Mouse (Mus musculus) intestine, embryonic 16.5 days (tissue): ENCODE results near the gene Cd244a. TPM values are rescaled to one million over a fixed set of nuclear protein-coding genes. Genes with fewer than 3 reads are reported as not detected.

Source experiments
- ATAC-seq: fragments of 200-750 bp; cut with Nextera tagmentation; 2 replicates; pipeline ENCODE4 v1.8.0; 2017; ENCODE audit warnings: moderate TSS enrichment, moderate library complexity
- H3K27ac ChIP-seq: fragments of 300-500 bp; sonication (generic); 2 replicates; pipeline ENCODE4 v1.5.1; 2014; ENCODE audit warnings: mild to moderate bottlenecking, low read length
- H3K27me3 ChIP-seq: fragments of 300-500 bp; sonication (generic); replicated peaks from 2 replicates; pipeline ENCODE4 v1.6.1; 2014; ENCODE audit warnings: low read length, control low read depth, mixed read lengths; ENCODE audit not compliant: control insufficient read depth, insufficient read depth
- H3K36me3 ChIP-seq: fragments of 300-500 bp; sonication (generic); 2 replicates; pipeline ENCODE4 v1.6.1; 2014; ENCODE audit warnings: low read length, control low read depth; ENCODE audit not compliant: control insufficient read depth, insufficient read depth
- H3K4me1 ChIP-seq: fragments of 300-500 bp; sonication (generic); 2 replicates; pipeline ENCODE4 v1.6.1; 2014; ENCODE audit warnings: low read length, control low read depth, mixed read lengths; ENCODE audit not compliant: control insufficient read depth, insufficient read depth
- H3K4me2 ChIP-seq: fragments of 300-500 bp; sonication (generic); 2 replicates; pipeline ENCODE4 v1.6.1; 2014; ENCODE audit warnings: low read depth, low read length, control low read depth
- H3K4me3 ChIP-seq: fragments of 300-500 bp; sonication (generic); 2 replicates; pipeline ENCODE4 v1.5.1; 2014; ENCODE audit warnings: mild to moderate bottlenecking, low read length
- H3K9ac ChIP-seq: fragments of 300-500 bp; sonication (generic); 2 replicates; pipeline ENCODE4 v1.6.1; 2014; ENCODE audit warnings: low read depth, low read length
- H3K9me3 ChIP-seq: fragments of 300-500 bp; sonication (generic); 2 replicates; pipeline ENCODE4 v1.6.1; 2016; ENCODE audit warnings: low read length, control low read depth; ENCODE audit not compliant: control insufficient read depth
- WGBS: fragments of 180-500 bp; shearing (Covaris S2); extraction: QIAGEN DNeasy Blood & Tissue Kit; methylation state at CpG from one replicate; pipeline ENCODE4 v1.1.7; 2014; 5-methylcytosine and 5-hydroxymethylcytosine counted together
- polyA plus RNA-seq: library from polyadenylated mRNA; unstranded; fragments of >200 nt; fragmentation: Nextera tagmentation; extraction: Ambion mirVana; gene quantifications from 2 replicates; pipeline ENCODE4 v1.2.1, GENCODE M21; 2015

The Cd244a gene
- polyA plus RNA-seq, 1 experiment from 2014 or later = 0.62 TPM

DNA sequence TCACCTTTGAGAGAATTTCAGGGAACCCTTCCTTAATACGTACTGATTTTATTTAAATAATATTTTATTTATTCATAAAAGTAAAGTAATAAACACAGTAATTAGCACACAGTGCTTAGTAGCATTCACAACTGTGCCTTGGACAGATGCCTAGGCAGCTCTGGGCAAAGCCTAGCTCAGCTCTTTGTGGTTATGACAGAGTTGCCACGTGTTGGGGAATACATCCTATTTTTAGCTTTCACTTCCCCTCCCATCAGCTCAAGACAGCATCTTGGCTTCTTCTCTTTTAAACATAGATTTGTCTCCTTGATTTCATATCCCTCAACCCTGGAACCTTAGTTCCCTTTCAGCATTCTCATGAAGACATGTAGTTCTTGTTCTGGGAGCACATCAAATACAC is 72.5 kb downstream of the Cd244a start:
- 66% methylated on average over 2 of the region's 2 CpGs for WGBS
- Histone ChIP-seq H3K27ac (no peak overlapping the region), H3K27me3 (no peaks in the 10 kb centered on the region), H3K4me3 (no peak overlapping the region), H3K9ac (no peak overlapping the region), H3K4me2 (no peak overlapping the region), H3K4me1 (no peaks in the 10 kb centered on the region), H3K9me3 (no peaks in the 10 kb centered on the region), H3K36me3 (no peaks in the 10 kb centered on the region)
- no peak for ATAC-seq

DNA sequence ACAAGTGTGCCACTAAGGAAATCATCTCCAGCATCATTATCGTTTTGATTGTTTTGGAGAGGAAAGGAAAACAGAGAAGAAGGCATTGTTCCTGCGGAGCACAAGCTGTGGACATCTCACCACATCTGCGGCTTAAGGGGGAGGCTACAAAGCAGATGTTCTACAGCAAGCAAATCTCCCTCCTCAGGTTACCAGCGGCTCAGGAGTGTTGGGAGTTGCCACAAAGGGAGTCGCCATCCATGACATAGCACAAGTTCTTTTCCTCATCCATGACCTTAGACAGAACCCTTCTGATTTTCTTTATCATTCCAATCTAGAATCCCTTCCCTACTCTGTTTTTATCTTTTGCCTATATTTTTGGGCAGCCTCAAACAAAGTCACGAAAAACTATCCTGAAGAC is 76.7 kb downstream of the Cd244a start:
- no peaks in the 10 kb centered on the region for H3K36me3 ChIP-seq
- H3K4me2 ChIP-seq = no peak overlapping the region
- H3K9me3 ChIP-seq = no peaks in the 10 kb centered on the region
- no peak overlapping the region for H3K4me3 ChIP-seq
- no peak overlapping the region for H3K27ac ChIP-seq
- H3K4me1 ChIP-seq = no peaks in the 10 kb centered on the region
- H3K27me3 ChIP-seq = no peaks in the 10 kb centered on the region
- no peak overlapping the region for H3K9ac ChIP-seq
- ATAC-seq = no peak
- WGBS = 56% methylated on average over 6 of the region's 6 CpGs

DNA sequence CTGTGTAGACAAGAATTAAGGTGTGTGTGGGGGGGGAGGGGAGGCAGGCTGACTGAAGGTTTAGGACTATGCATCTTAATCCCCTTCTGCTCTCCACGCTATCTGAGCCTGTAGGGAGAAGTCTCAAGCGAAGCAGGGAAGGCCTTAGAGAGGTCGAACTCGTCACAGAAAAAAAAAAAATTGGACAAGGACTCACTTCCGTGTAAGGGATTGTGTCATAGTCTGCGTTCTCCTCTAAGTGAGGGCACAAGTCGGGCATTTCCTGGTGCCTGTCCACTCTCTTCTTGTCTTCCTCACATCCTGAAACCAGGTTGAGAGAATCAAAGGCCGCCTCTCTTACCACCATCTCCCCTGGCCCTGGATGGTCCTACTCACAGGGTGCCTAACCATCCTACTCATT is 78.1 kb downstream of the Cd244a start:
- Histone ChIP-seq H3K36me3 (no peaks in the 10 kb centered on the region), H3K9me3 (no peaks in the 10 kb centered on the region), H3K27ac (no peak overlapping the region), H3K4me3 (no peak overlapping the region), H3K27me3 (no peaks in the 10 kb centered on the region), H3K4me1 (no peaks in the 10 kb centered on the region), H3K4me2 (no peak overlapping the region), H3K9ac (no peak overlapping the region)
- no peak for ATAC-seq
- 75% methylated on average over 8 of the region's 8 CpGs for WGBS

DNA sequence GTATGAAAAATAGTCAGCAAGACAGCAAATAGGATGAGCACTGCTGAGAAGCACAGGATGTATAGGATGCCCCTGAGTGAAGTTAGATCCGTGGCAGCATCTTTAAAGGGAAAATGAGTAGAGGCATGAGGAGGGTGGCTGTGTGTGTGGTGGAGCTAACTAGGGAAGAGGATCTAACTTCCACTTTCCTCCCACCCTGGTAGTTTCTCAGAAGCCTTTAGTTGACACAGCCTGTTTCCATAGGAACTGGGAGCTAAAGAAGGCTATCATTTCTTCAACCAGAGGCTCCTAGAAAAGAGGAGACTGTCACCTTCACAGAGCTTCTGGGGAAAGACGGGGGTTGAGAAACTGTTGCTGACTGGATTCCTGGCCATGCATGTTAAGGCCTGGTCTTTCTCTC is 79.7 kb downstream of the Cd244a start:
- no peak overlapping the region for H3K27ac ChIP-seq
- no peaks in the 10 kb centered on the region for H3K4me1 ChIP-seq
- H3K27me3 ChIP-seq = no peaks in the 10 kb centered on the region
- H3K4me2 ChIP-seq = no peak overlapping the region
- WGBS = 70% methylated on average over 2 of the region's 2 CpGs
- no peaks in the 10 kb centered on the region for H3K9me3 ChIP-seq
- no peak overlapping the region for H3K4me3 ChIP-seq
- H3K36me3 ChIP-seq = no peaks in the 10 kb centered on the region
- no peak overlapping the region for H3K9ac ChIP-seq
- ATAC-seq = no peak

DNA sequence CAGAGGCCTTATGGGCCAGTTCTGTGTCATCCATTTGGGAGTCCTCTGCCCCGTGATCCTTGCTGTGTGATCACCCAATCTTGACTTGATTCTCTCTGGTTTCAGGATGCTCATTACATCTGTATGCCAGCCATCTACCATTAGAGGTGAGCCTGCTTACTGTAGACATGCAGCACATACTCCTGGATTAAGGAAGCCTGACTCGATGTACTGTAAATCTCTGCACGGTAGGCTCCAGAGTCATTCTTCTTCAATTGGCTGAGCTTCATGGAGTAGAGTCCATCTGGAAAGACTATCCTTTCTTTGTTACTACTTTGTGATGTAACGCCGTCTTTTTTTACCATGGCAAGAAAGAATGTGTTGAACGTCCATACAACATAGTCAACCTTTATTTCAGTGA is 81.8 kb downstream of the Cd244a start:
- Histone ChIP-seq H3K9ac (no peak overlapping the region), H3K27ac (no peak overlapping the region)

DNA sequence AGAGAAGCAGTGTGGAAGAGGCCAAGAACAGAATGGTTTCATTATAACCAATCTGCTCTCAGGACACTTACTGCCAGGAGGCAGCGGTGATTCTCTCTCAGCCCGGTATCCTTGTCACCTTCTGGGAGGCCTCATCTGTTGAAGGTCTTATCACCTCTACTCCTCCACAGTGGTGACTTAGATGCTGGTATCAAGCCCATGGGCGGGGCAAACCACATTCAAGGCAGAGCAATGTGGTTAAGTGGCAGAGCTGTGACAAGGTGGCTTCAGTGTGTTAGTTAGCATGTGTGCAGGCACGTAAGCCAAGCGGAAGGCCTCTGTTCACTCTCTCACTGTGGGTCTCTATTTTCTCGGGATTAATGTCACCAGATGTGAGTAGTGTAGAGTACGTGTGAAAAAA is 84.6 kb downstream of the Cd244a start:
- no peak overlapping the region for H3K27ac ChIP-seq
- no peaks in the 10 kb centered on the region for H3K4me1 ChIP-seq
- WGBS = 78% methylated on average over 7 of the region's 7 CpGs

More for the DNA sequence above, 81.8 kb downstream of the Cd244a start:
- Histone ChIP-seq H3K9me3 (no peaks in the 10 kb centered on the region), H3K27me3 (no peaks in the 10 kb centered on the region), H3K4me1 (no peaks in the 10 kb centered on the region), H3K4me3 (no peak overlapping the region), H3K36me3 (no peaks in the 10 kb centered on the region), H3K4me2 (no peak overlapping the region)
- WGBS = 91% methylated on average over 6 of the region's 6 CpGs
- no peak for ATAC-seq

DNA sequence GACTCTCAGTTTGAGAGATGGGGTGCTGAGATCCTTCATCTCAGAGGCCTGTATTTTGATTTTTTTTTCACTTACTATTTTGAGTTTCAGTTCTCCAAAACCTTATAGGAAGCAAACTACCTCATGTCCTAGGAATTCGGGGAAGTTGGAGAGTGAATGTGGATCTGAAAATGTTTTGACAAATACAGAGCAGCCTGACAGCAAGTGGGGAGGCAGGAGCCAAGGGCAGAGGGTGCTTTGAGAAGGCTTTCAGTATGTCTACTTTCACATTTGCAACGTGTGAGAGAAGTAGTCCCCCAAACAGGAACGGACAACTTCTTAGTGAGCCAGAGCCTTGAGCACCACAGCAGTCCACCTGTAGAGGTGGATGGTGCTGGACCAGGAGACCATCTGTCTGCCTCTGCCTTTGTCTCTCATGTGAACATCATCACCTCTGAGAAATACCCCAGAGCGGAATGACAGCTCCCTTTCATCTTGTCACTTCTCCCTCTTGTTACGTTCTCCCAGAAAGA is 87.5 kb downstream of the Cd244a start:
- Histone ChIP-seq H3K9ac (no peak overlapping the region), H3K36me3 (no peaks in the 10 kb centered on the region), H3K4me1 (no peaks in the 10 kb centered on the region), H3K27ac (no peak overlapping the region), H3K27me3 (no peaks in the 10 kb centered on the region), H3K9me3 (no peaks in the 10 kb centered on the region), H3K4me3 (no peak overlapping the region), H3K4me2 (no peak overlapping the region)
- 67% methylated on average over 5 of the region's 5 CpGs for WGBS
- ATAC-seq = no peak

More for the DNA sequence above, 84.6 kb downstream of the Cd244a start:
- Histone ChIP-seq H3K36me3 (no peaks in the 10 kb centered on the region), H3K4me2 (no peak overlapping the region), H3K9me3 (no peaks in the 10 kb centered on the region), H3K27me3 (no peaks in the 10 kb centered on the region), H3K9ac (no peak overlapping the region), H3K4me3 (no peak overlapping the region)
- no peak for ATAC-seq

DNA sequence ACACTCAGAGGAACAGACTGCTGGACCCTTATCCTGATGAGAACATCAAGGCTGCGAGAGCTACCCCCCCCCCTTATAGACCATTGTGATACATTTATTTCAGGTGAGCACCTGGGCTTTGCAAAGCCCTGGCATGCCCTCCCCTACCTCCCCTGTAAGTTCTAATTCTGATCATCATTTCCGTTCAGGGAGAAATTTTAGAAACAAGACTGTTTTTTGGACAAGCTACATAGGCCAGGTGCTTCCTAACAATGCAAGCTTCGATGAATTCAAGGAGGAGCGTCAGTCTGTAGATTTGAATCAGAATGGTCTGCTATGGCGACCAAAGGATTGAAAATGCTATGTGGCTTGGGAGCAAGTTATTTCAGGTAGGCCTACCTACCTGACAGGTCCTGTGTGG is 88.7 kb downstream of the Cd244a start:
- Histone ChIP-seq H3K4me3 (no peak overlapping the region), H3K4me2 (no peak overlapping the region), H3K9ac (no peak overlapping the region), H3K36me3 (no peaks in the 10 kb centered on the region), H3K9me3 (no peaks in the 10 kb centered on the region), H3K4me1 (no peaks in the 10 kb centered on the region), H3K27ac (no peak overlapping the region), H3K27me3 (no peaks in the 10 kb centered on the region)
- 88% methylated on average over 5 of the region's 5 CpGs for WGBS
- ATAC-seq = no peak

DNA sequence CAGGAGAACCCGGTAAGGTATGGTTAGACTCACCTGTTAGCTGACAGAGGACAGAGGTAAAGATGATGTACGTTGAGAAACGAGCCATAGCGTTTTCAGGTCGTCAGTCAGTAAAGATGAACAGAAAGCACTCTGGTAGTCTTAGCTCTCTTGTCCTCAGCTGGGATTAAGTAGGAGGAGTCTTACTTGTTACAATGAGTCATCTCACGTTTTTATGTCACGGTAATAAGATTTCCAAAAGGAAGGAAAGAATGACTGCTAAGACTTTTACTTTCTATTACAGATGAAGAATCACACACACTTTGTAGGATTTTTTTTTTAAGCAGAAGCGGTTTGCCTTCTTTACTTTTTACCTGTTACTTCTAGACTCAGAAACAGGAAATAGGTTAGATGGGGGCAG is 89.8 kb downstream of the Cd244a start:
- no peak overlapping the region for H3K4me3 ChIP-seq
- H3K4me1 ChIP-seq = no peaks in the 10 kb centered on the region
- H3K27me3 ChIP-seq = no peaks in the 10 kb centered on the region
- no peaks in the 10 kb centered on the region for H3K9me3 ChIP-seq
- WGBS = 68% methylated on average over 8 of the region's 8 CpGs
- ATAC-seq = no peak
- H3K9ac ChIP-seq = no peak overlapping the region
- H3K36me3 ChIP-seq = no peaks in the 10 kb centered on the region
- no peak overlapping the region for H3K4me2 ChIP-seq
- H3K27ac ChIP-seq = no peak overlapping the region

DNA sequence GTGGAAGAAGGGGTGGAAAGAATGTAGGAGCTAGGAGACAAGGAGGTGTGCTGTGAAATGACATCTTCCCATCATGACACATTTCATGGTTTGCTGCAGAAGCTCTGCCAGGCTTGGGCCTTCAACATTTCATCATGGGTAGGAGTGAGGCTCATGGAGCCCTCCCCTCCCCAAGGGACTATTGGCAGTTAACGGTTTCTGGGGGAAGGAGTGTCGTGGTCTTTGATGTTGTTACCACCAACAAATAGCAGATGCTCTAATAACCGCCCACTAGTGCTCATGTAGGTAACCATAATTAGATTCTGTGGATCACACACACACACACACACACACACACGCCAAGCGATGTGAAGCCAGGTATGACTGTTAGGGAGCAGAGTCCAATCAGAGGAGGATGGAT is 93.7 kb downstream of the Cd244a start, which contains the start of gene Slamf7:
Gene Slamf7, minus strand, starts transcription at position 302 of the 400 bp plus-strand sequence.
- no peaks in the 10 kb centered on the region for H3K36me3 ChIP-seq
- H3K4me1 ChIP-seq = no peaks in the 10 kb centered on the region
- no peaks in the 10 kb centered on the region for H3K27me3 ChIP-seq
- no peaks in the 10 kb centered on the region for H3K9me3 ChIP-seq
- no peak within 1 kb of the TSS for H3K9ac ChIP-seq
- 82% methylated on average over 5 of the region's 5 CpGs for WGBS
- H3K4me3 ChIP-seq = no peak within 1 kb of the TSS
- no peak within 1 kb of the TSS for H3K27ac ChIP-seq
- no peak within 1 kb of the TSS for H3K4me2 ChIP-seq
- ATAC-seq = no peak
